Mouse (Mus musculus): ENCODE measurements around the gene Mpnd.

The Mpnd gene

DNA sequence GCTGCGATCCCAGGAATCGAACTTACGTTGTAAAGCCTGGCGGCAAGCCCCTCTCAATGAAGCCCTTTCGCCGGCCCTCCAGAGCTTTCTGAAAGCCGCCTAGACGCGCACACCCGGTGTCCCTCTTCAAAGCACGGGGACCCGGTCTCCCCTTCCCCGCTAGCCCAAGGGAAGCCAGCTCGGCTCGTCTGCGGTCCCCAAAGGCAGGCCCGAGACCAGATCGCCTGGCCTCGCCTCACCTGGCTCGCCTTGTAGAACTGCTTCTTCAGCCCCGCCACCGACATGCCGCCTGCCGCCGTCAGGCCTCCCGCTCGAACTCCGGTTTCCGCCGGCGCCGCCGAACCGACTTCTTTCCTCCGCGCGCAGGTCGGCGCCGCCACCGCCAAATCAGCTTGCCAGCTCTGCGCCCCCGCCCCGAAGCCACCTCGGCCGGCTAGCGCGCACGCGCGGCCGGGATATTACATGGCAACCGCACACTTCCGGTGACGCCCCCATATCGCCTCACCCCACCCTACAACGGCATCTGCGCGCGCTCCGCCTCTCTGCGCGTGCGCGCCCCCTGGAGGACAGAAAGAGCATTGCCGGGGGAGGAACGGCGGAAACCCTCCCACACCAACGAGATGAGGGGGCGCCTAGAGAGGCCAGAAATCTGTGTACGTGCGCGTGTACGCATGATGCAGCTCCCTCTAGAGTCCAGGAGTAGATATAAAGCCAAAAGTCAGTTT, 30.8 kb downstream of the Mpnd start, which contains the start of gene Sh3gl1:
TSS of gene Sh3gl1 (minus strand) at position 460 of the 725 bp plus-strand sequence.
- CTCF ChIA-PET, result interaction anchor here (0.7 to 1.7 kb wide), 2 partner anchors 27 to 73 kb away, joined by 3 to 5 read pairs; partner anchors contain the start of gene Plin4

DNA sequence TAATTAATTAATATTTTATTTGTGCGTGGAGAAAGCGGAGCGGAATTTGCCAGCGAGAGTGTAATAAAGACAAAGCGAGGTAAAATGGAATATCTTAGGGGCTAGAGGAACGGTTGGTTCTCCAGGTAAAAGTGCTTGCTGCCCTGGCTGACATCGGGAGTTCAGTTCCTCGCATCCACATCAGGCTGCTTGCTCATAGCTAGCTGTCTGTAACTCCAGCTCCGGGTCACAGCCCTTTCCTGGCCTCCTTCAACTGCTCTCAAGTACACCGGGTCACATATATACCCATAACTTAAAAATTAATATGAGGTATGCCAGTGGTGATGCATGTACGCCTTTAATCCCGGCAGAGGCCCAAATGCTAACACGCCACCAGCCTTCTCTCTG, 31.4 kb downstream of the Mpnd start:
- CTCF ChIA-PET, result interaction anchor here (0.6 kb wide), 1 partner anchor 74 kb away, joined by 3 read pairs; no protein-coding TSS in a partner anchor

DNA sequence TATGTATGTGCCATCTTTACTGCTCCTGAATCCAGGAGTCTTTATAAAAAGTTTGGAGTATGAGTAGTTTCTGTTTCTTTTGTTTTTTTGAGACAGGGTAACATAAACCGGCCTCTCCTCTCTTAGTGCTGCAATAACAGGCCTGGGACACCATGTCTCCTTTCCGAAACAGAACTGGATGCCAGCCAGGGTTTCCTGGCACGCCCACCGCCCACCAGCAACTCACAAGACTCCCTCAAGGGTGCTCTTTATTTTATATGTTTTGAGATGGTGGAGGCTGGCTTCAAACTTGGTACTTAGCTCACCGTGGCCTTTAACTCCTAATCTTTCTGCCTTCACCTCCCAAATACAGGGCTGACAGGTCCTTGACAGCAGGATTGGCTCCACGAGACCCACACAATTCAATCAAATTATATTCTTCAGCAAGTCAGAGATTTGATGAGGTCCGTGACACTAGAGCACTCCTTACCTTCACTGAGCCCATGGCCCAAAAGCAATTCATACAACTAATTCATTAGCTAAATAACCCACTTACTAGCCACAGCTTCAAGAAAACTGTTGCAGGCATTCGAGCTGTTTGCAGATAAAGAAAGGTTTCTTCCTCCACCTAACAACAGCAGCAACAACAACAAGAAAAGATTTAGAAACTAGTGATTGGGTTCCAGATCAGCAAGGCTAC, 33.2 kb downstream of the Mpnd start:
- CTCF ChIA-PET, result no interaction called here

DNA sequence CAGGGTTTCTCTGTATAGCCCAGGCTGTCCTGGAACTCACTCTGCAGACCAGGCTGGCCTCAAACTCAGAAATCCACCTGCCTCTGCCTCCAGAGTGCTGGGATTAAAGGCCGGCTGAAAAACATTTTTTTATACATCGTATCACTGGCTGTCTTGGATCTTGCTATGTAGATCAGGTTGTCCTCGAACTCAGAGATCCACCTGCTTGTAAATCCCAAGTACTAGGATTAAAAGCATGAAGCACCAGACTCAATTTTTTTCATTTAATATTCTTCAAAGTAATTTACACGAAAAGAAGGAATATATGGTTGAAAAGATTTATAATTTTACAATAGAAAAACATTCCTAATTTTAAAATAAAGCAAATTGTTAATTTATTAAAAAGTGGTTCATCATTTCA, 33.8 kb downstream of the Mpnd start:
- CTCF ChIA-PET, result no interaction called here

DNA sequence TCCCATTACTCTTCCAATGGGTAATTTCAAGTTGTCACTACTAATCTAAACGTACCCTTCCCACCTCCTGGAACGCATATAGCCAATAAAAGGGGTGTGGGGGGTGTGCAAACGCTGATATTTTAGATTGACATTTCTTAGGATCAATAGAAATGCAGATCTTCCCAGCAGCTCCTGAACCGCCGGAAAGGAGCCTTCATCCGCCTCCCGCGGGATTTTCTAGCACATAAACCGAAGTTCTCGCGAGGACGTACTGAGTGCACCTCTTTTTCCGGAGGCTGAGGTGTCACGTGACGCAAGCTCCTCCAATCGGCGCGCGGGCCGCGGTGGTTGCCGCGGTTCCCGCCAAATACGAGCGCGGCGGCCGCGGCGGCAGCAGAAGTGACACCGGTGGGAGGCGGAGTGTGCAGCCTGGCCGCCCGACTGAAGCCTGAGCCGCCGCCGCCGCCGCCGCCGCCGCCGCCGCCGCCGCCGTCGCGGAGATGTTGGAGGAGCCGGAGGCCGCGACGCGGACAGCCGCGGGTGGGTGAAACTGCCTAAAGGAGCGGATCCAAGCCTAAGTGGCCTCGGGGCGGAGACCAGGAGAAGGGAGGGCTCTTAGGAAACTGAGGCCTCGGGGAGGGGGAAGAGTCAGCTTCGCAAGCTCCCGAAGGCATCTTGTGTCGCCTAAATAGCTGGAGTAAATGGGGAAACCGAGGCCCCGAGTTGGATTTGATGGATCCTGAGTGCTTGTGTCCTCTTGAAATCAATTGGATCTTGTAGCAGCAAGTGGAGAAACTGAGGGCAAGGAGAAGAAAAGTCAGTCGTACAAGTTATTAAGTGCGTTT, 34.7 kb downstream of the Mpnd start, which contains the start of gene Chaf1a:
TSS of gene Chaf1a (plus strand) at position 410 of the 827 bp plus-strand sequence.
- CTCF ChIA-PET, result interaction anchor here (1.1 kb wide), 1 partner anchor 39 kb away, joined by 3 read pairs; the partner anchor contains the start of gene Hdgfl2

DNA sequence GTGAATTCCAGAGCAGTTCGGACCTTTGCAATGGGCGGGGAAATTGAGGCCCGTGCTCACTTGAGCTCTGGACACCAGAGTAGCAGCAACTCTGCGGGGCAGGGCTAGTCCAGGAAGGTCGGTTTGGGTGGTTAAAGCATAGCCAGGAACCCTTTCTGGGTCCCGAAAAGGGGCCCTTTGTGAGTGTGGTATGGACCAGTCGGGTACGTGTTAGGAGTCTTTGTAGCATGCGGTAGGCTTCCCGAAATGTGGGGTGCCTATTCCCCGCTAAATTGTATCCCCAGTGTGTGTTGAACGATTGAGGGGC, 35.3 kb downstream of the Mpnd start:
- CTCF ChIA-PET, result interaction anchor here (1.1 kb wide), 1 partner anchor 38 kb away, joined by 3 read pairs; the partner anchor contains the start of gene Hdgfl2

DNA sequence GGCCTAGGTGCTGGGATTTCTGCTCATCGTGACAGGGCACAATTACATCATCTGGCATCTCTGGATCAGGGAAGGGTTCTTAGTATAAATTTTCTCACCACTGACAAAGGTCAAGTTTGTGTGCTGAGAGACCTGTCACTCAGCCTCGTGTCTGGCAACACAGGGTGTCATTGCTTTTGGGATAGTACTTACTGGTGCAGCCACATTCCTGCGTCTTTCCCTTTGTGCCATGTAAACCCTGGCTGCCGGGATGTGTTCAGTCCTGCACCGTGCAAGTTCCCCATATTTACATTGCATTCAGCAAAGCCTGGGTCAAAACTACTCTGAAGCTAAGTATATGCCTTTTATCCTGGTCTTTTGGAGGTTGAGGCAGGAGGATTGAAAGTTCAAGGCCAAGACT, 45.9 kb downstream of the Mpnd start:
- CTCF ChIA-PET, result no interaction called here

DNA sequence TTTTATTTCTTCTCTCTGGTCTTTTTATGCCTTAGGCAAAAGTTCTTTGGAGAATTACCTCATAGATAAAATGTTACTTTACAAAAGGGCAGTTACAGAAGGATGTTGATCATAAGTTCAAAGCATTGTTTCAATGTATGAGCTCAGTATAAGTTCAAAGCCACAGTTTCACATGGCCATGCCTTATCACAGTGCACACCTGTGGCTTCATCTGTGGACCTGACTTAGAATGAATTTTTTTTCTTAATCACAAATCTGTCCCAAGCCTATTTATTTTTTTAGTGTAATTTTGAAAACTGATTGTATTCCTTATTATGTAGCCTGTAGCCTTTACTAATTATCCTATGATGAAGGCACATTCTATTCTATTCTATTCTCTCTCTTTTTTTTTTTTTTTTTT, 49.4 kb downstream of the Mpnd start:
- CTCF ChIA-PET, result no interaction called here

DNA sequence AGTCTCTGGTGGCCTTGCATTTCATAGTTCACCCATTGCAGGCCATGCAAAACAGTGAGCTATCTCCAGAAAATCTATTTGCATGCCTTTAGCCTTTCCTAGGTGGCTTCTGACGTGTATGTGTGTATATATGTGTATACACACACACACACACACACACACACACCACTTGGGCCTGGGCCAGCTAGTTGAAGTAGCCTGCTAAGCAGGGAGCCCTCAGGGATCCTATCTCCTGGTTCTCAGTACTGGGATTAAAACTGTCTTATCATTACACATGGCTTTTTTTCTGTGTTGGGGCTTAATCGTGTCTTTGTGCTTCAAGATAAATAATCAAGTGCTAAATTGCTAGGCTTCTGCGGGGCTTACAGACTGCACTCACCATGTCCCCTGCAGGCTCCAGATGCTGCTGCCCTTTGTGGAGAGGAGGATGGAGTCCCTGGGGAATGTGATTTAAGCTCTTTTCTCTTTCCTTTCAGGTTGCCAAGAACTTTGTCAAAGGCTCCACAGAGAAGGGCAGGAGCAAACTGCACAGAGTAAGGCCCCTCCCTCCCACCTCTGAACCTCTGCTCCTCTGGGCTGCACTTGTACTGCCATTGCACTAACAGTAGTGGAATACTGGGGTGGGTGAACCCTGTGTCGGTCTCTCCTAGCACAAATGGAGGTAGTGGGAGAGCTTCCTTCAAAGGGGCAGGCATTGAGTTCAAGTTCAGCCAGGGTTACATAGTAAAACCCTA, 50.6 kb downstream of the Mpnd start:
- CTCF ChIA-PET, result interaction anchor here (0.6 kb wide), 2 partner anchors 271 to 1192 kb away, joined by 3 to 5 read pairs; no protein-coding TSS in a partner anchor

DNA sequence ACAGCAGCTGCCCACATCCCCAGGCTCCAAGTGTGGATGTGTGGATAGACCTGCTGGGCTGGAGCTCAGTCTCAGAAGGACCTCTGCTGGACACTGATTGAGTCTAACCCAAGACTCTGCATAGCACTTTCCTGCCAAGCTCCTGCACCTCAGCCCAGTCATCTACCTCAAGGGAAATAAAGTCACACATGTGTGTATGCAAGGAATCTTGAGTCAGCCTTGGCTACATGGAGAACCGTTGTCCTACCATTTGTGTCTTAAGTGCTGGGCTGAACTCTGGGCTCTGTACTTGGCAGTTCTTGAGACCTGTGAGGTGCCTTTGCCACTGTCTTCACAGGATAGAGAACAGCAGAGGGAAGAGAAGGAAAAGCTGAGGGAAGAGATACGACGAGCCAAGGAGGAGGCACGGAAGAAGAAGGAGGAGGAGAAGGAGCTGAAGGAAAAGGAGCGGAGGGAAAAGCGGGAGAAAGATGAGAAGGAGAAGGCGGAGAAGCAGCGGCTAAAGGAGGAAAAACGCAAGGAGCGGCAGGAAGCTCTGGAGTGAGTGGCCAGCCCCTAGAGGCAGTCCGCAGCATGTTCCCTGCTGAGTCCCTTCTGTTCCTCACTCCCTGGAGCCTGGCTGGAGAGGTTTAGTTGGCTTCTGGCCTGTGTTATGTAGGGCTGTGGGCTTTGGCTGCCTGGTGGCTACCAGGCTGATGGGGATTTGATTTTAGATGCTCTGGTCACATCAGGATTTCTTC, 52.0 kb downstream of the Mpnd start:
- CTCF ChIA-PET, result no interaction called here

DNA sequence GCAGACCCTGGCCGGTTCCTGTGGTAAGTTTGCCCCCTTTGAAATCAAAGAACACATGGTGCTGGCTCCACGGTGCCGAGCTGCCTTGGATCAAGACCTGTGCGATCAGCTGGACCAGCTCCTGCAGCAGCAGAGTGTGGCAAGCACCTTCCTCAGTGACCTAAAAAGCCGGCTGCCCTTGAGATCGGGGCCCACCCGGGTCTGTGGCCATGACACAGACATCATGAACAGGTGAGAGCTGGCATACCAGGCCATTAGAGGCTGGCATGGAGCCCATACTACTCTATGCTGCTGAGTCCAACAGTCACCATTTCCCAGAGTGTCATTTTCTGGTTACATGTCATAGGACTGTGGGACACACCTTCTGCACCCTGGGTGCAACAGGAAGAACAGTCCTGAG, 56.6 kb downstream of the Mpnd start:
- CTCF ChIA-PET, result no interaction called here

DNA sequence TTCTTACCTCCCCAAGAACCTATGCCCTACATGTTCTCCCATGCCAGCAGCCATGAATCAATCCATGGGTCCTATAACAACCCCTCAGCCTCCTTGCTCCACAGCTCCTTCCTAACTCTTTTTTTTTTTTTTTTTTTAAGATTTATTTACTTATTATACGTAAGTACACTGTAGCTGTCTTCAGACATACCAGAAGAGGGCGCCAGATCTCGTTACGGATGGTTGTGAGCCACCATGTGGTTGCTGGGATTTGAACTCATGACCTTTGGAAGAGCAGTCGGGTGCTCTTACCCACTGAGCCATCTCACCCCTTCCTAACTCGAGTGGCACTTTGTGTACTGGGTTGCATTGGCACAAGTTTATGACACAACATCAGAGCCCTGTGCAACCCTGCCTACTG, 60.2 kb downstream of the Mpnd start:
- CTCF ChIA-PET, result interaction anchor here (0.6 kb wide), 1 partner anchor 187 kb away, joined by 3 read pairs; no protein-coding TSS in a partner anchor

Data from spleen, embryonic (tissue).